Mouse (Mus musculus) gastrocnemius, postnatal 4 days (tissue): ENCODE measurements around the gene 4930595M18Rik. TPM values are rescaled to one million over a fixed set of nuclear protein-coding genes. Genes with fewer than 3 reads are reported as not detected.

Source experiments
- DNase-seq, 2 experiments: peaks; one replicate each; pipeline ENCODE4 v3.0.0; 2021 to 2022; ENCODE audit warnings: low spot score in 2 of 2, mixed read lengths in 2 of 2
- long read RNA-seq, 2 experiments: library from polyadenylated mRNA; stranded (forward); transcript quantifications; one replicate each; pipeline ENCODE4 v2.0.0; 2021
- total RNA-seq, 2 experiments: library from RNA; stranded (reverse); gene quantifications; 2 replicates each; pipeline ENCODE4 v1.2.3; 2021

The 4930595M18Rik gene
- not detected for total RNA-seq
- long read RNA-seq, experiment 1, result 0 reads
- long read RNA-seq, experiment 2, result 0 reads

DNA sequence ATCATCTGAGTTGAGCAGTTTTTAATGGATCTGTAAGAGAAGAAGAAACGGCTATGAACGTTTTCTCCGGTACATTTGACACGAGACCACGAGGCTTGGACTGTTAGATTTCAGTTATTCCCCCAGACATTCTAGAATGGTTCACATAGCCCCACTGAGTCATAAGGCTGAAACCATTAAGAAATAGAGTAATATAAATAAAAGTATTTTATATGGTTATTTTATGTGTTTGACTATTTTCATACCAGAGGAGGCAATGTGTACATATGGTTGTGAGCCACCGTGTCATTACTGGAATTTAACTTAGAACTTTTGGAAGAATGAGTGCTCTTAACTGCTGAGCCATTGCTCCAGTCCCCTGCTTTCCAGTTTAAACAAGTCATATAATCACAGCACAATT lies at the start of gene 4930595M18Rik:
4930595M18Rik (minus strand) TSS at position 101 of the 400 bp plus-strand sequence.
- no peak for DNase-seq

DNA sequence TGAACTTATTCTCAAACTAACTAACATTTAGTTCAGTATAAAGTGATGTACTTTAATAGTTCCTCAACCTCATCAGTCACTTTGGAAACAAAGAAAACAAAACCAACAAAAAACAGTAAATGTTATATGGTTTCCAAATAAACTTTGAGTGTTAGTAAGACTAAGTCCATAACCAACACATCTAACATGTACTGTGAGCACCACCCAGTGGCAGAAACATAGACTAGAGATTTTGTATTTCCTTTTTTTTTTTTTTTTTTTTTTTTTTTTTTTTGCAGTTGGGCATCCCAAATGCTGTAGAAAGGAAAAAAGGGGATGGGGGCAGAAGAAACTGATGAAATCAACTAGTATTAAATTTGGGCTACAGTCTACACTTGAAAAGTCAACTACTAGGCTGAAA lies 14.6 kb upstream of the 4930595M18Rik start:
- no peak for DNase-seq
